Mouse (Mus musculus) hindbrain, embryonic 12.5 days (tissue): ENCODE measurements around the gene Ezr. TPM values are rescaled to one million over a fixed set of nuclear protein-coding genes. Genes with fewer than 3 reads are reported as not detected.

Experiments
- ATAC-seq: fragments of 200-750 bp; cut with Nextera tagmentation; 2 replicates; pipeline ENCODE4 v1.8.0; 2017; ENCODE audit warnings: moderate TSS enrichment; ENCODE audit not compliant: low FRiP score
- H3K27ac ChIP-seq: fragments of 300-500 bp; sonication (generic); 2 replicates; pipeline ENCODE4 v1.5.1; 2016; ENCODE audit warnings: mild to moderate bottlenecking
- H3K27me3 ChIP-seq: fragments of 300-500 bp; sonication (generic); 2 replicates; pipeline ENCODE4 v1.6.1; 2016; ENCODE audit warnings: mild to moderate bottlenecking
- H3K36me3 ChIP-seq: fragments of 300-500 bp; sonication (generic); 2 replicates; pipeline ENCODE4 v1.6.1; 2016; ENCODE audit warnings: mild to moderate bottlenecking
- H3K4me1 ChIP-seq: fragments of 300-500 bp; sonication (generic); 2 replicates; pipeline ENCODE4 v1.6.1; 2016
- H3K4me2 ChIP-seq: fragments of 300-500 bp; sonication (generic); replicated peaks from 2 replicates; pipeline ENCODE4 v1.6.1; 2016; ENCODE audit warnings: mild to moderate bottlenecking
- H3K4me3 ChIP-seq: fragments of 300-500 bp; sonication (generic); 2 replicates; pipeline ENCODE4 v1.5.1; 2016; ENCODE audit warnings: mild to moderate bottlenecking
- H3K9ac ChIP-seq: fragments of 300-500 bp; sonication (generic); 2 replicates; pipeline ENCODE4 v1.6.1; 2016; ENCODE audit warnings: mild to moderate bottlenecking, moderate library complexity
- H3K9me3 ChIP-seq: fragments of 300-500 bp; sonication (generic); replicated peaks from 2 replicates; pipeline ENCODE4 v1.6.1; 2016; ENCODE audit warnings: mild to moderate bottlenecking
- WGBS: fragments of 180-500 bp; shearing (Covaris S2); methylation state at CpG from one replicate; pipeline ENCODE4 v1.1.7; 2016; 5-methylcytosine and 5-hydroxymethylcytosine counted together
- polyA plus RNA-seq: library from polyadenylated mRNA; unstranded; fragments of >200 nt; fragmentation: Nextera tagmentation; extraction: Ambion mirVana; gene quantifications from 2 replicates; pipeline ENCODE4 v1.2.1, GENCODE M21; 2016

The Ezr gene
- 97.9 and 103 TPM in 2 replicates for polyA plus RNA-seq

GRCm38 (mm10) chr17:6782611-6783005, at the start of gene Ezr:
TSS of gene Ezr (minus strand) at chr17:6782784.
- Histone ChIP-seq H3K4me3 (peak within 1 kb of the TSS; percentile 69), H3K27me3 (peaks cover 41% of the 10 kb centered on the region)
- WGBS: under 1% methylated on average over 52 of the region's 52 CpGs

DNA sequence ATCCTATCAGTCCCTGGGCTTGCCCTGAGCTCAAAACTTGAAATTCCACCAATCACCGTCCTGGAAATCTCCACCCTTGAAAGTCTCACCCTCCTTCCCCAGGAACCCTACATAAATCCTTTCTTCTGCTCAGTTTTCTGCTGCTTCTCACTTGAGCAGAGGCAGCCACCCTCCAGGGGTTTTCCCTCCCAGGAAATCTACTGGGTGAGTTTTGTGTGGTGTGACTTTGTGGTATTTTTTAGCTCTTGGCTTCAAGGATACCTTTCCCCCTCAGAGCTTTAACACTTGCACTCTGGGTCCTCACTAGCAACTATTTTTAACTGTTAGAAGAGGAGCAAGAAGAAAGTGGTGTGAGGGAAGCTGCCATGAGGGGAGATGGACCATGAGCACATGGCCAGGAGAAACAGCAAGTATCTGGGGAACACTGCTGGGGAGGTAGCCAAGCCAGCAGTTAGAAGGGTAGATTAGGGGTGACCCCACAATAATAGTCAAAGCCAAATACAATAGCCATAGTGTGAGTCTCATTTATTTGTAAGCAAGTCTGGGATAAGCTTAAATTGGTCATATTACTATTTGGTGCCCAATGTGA, 47.5 kb upstream of the Ezr start:
- Histone ChIP-seq H3K4me3 (no peak overlapping the region), H3K9me3 (no peaks in the 10 kb centered on the region), H3K4me1 (peaks cover 12% of the 10 kb centered on the region), H3K4me2 (no peak overlapping the region), H3K9ac (no peak overlapping the region), H3K27ac (no peak overlapping the region), H3K27me3 (no peaks in the 10 kb centered on the region), H3K36me3 (no peaks in the 10 kb centered on the region)
- WGBS: 72% methylated on average over 1 of the region's 1 CpGs
- no peak for ATAC-seq

More at GRCm38 (mm10) chr17:6782611-6783005, at the start of gene Ezr:
- Histone ChIP-seq H3K36me3 (no peaks in the 10 kb centered on the region), H3K4me1 (peaks cover 29% of the 10 kb centered on the region), H3K9ac (peak within 1 kb of the TSS; percentile 76), H3K9me3 (no peaks in the 10 kb centered on the region), H3K27ac (peak within 1 kb of the TSS; percentile 64; the same call in 1 of the 2 replicates), H3K4me2 (peak within 1 kb of the TSS; percentile 96)
- peak; percentile 76 for ATAC-seq

- no peaks in the 10 kb centered on the region for H3K9me3 ChIP-seq
- H3K36me3 ChIP-seq: no peaks in the 10 kb centered on the region
- peak overlapping the region; percentile 68 for H3K4me2 ChIP-seq
- 80% methylated on average over 7 of the region's 7 CpGs for WGBS
- H3K4me3 ChIP-seq: peak overlapping the region; percentile 58
- H3K27me3 ChIP-seq: no peaks in the 10 kb centered on the region
- H3K9ac ChIP-seq: peak overlapping the region; percentile 74
- peak overlapping the region; percentile 96 for H3K27ac ChIP-seq
- H3K4me1 ChIP-seq: peaks cover 12% of the 10 kb centered on the region
- no peak for ATAC-seq
These were observed 46.1 kb upstream of the Ezr start for GRCm38 (mm10) chr17:6828531-6829150.

GRCm38 (mm10) chr17:6827740-6828461, 45.3 kb upstream of the Ezr start:
- peak overlapping the region; percentile 96 for H3K27ac ChIP-seq
- H3K4me1 ChIP-seq: peaks cover 12% of the 10 kb centered on the region
- peak overlapping the region; percentile 74 for H3K9ac ChIP-seq
- no peaks in the 10 kb centered on the region for H3K9me3 ChIP-seq
- 2% methylated on average over 63 of the region's 64 CpGs for WGBS
- H3K4me3 ChIP-seq: peak overlapping the region; percentile 58
- peak overlapping the region; percentile 68 for H3K4me2 ChIP-seq
- peak; percentile 99 for ATAC-seq
- H3K27me3 ChIP-seq: no peaks in the 10 kb centered on the region
- no peaks in the 10 kb centered on the region for H3K36me3 ChIP-seq

DNA sequence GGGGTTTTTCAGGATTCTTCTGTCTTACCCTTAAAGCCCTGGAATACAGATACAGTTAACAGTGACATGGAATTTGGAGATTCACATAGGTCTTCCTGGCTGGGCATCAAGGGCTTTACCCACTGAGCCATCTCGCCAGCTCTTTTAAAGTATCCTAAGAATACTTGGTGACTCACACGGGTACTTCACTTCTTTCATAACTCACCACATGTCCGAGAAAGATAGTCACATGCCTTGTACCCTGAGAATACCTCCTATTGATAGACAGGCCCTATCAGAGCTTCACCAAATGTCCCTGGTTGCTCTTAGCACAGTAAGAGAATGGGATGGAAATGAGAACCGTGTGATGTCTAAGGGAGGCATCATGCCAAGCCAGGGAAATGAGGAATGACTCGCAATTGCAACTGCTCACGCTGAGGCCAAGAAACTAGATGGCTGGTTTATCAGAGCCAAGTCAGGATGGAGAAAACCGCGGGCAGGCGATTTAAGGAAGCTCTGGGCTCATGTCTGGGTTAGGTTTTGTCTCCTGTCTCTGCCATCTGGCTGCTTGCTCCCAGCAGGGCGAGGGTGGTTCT, 44.7 kb upstream of the Ezr start:
- H3K27me3 ChIP-seq: no peaks in the 10 kb centered on the region
- ATAC-seq: peak; percentile 29
- H3K9ac ChIP-seq: peak overlapping the region; percentile 74
- peak overlapping the region; percentile 96 for H3K27ac ChIP-seq
- peaks cover 12% of the 10 kb centered on the region for H3K4me1 ChIP-seq
- 45% methylated on average over 10 of the region's 10 CpGs for WGBS
- no peaks in the 10 kb centered on the region for H3K9me3 ChIP-seq
- H3K36me3 ChIP-seq: no peaks in the 10 kb centered on the region
- H3K4me3 ChIP-seq: peak overlapping the region; percentile 58
- peak overlapping the region; percentile 68 for H3K4me2 ChIP-seq

- Histone ChIP-seq H3K4me3 (no peak overlapping the region), H3K9me3 (no peaks in the 10 kb centered on the region), H3K27ac (no peak overlapping the region), H3K4me2 (no peak overlapping the region), H3K27me3 (no peaks in the 10 kb centered on the region), H3K36me3 (no peaks in the 10 kb centered on the region), H3K9ac (no peak overlapping the region), H3K4me1 (peaks cover 12% of the 10 kb centered on the region)
- ATAC-seq: no peak
- 79% methylated on average over 5 of the region's 5 CpGs for WGBS
These were observed 34.2 kb upstream of the Ezr start for GRCm38 (mm10) chr17:6816796-6817195.

- Histone ChIP-seq H3K4me2 (no peak overlapping the region), H3K9ac (no peak overlapping the region), H3K27me3 (no peaks in the 10 kb centered on the region), H3K9me3 (no peaks in the 10 kb centered on the region), H3K36me3 (no peaks in the 10 kb centered on the region), H3K4me3 (no peak overlapping the region), H3K4me1 (peaks cover 12% of the 10 kb centered on the region), H3K27ac (no peak overlapping the region)
- 73% methylated on average over 1 of the region's 1 CpGs for WGBS
- no peak for ATAC-seq
These were observed 33.6 kb upstream of the Ezr start for GRCm38 (mm10) chr17:6816151-6816550.

GRCm38 (mm10) chr17:6814656-6815055, 32.1 kb upstream of the Ezr start:
- no peaks in the 10 kb centered on the region for H3K9me3 ChIP-seq
- H3K9ac ChIP-seq: no peak overlapping the region
- no peak overlapping the region for H3K4me3 ChIP-seq
- H3K36me3 ChIP-seq: no peaks in the 10 kb centered on the region
- ATAC-seq: no peak
- WGBS: 55% methylated on average over 4 of the region's 4 CpGs
- H3K27me3 ChIP-seq: no peaks in the 10 kb centered on the region
- no peak overlapping the region for H3K4me2 ChIP-seq
- no peak overlapping the region for H3K27ac ChIP-seq
- peaks cover 12% of the 10 kb centered on the region for H3K4me1 ChIP-seq

DNA sequence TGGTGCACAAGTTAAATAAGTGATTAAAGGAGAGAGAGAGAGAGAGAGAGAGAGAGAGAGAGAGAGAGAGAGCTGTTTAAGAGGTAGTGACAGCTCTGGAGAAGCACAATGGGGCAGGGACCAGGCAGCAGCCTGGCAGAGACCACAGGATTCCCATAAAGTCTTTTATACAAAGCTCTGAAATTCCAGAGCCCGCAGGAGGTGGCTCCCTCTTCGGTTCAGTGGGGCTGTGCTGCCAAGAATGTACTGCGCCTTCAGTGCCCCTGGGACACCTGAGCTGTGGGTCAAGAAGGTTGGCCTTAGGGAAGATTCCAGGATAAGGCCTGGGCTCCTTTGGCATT, 30.2 kb upstream of the Ezr start:
- H3K27ac ChIP-seq: no peak overlapping the region
- H3K4me2 ChIP-seq: no peak overlapping the region
- 11% methylated on average over 3 of the region's 3 CpGs for WGBS
- peaks cover 17% of the 10 kb centered on the region for H3K4me1 ChIP-seq
- H3K36me3 ChIP-seq: no peaks in the 10 kb centered on the region
- H3K9ac ChIP-seq: no peak overlapping the region
- ATAC-seq: no peak
- no peaks in the 10 kb centered on the region for H3K27me3 ChIP-seq
- H3K9me3 ChIP-seq: no peaks in the 10 kb centered on the region
- no peak overlapping the region for H3K4me3 ChIP-seq

- H3K4me1 ChIP-seq: peaks cover 17% of the 10 kb centered on the region
- H3K4me3 ChIP-seq: no peak overlapping the region
- H3K27ac ChIP-seq: no peak overlapping the region
- H3K27me3 ChIP-seq: no peaks in the 10 kb centered on the region
- H3K4me2 ChIP-seq: no peak overlapping the region
- no peaks in the 10 kb centered on the region for H3K9me3 ChIP-seq
- H3K9ac ChIP-seq: no peak overlapping the region
- H3K36me3 ChIP-seq: no peaks in the 10 kb centered on the region
- ATAC-seq: no peak
- WGBS: 40% methylated on average over 7 of the region's 7 CpGs
These were observed 29.6 kb upstream of the Ezr start for GRCm38 (mm10) chr17:6811931-6812850.

GRCm38 (mm10) chr17:6809331-6809730, 26.7 kb upstream of the Ezr start:
- Histone ChIP-seq H3K4me2 (no peak overlapping the region), H3K27me3 (no peaks in the 10 kb centered on the region), H3K36me3 (no peaks in the 10 kb centered on the region), H3K4me1 (peaks cover 13% of the 10 kb centered on the region), H3K9me3 (no peaks in the 10 kb centered on the region), H3K9ac (no peak overlapping the region), H3K4me3 (no peak overlapping the region), H3K27ac (no peak overlapping the region)
- 63% methylated on average over 3 of the region's 3 CpGs for WGBS
- no peak for ATAC-seq
